Mouse (Mus musculus): Measurements from ENCODE around the gene Nfil3. TPM values are rescaled to one million over a fixed set of nuclear protein-coding genes. Genes with fewer than 3 reads are reported as not detected.

Gene Nfil3
- total RNA-seq (2021) = 10 to 100 TPM; 21.4 to 53.7 TPM
- long read RNA-seq, experiment 1, transcript Nfil3-201 (2 exons, 2,026 nt) = major isoform, 29 of 76 reads
- long read RNA-seq, experiment 1, partial matches to known transcripts = 1 of 76 reads
- long read RNA-seq, experiment 1, other reads (novel, unspliced or antisense) = 46 of 76 reads
- long read RNA-seq, experiment 2, transcript Nfil3-201 (2 exons, 2,026 nt) = major isoform, 7 of 11 reads
- long read RNA-seq, experiment 2, partial matches to known transcripts = 0 of 11 reads
- long read RNA-seq, experiment 2, other reads (novel, unspliced or antisense) = 4 of 11 reads

GRCm38 (mm10) chr13:52980951-52981421 is at the start of gene Nfil3:
Nfil3 (minus strand) TSS chr13:52981073.
- peak; percentile 83 for DNase-seq

GRCm38 (mm10) chr13:53024285-53024684 is 43.4 kb upstream of the Nfil3 start:
- DNase-seq = no peak

GRCm38 (mm10) chr13:53020282-53020681 is 39.4 kb upstream of the Nfil3 start:
- no peak for DNase-seq

- DNase-seq = no peak
These were observed 38.7 kb upstream of the Nfil3 start for GRCm38 (mm10) chr13:53019532-53019931.

GRCm38 (mm10) chr13:53018976-53019375 is 38.1 kb upstream of the Nfil3 start:
- DNase-seq = no peak

GRCm38 (mm10) chr13:53017983-53018382 is 37.1 kb upstream of the Nfil3 start:
- no peak for DNase-seq

- no peak for DNase-seq
These were observed 36.2 kb upstream of the Nfil3 start for GRCm38 (mm10) chr13:53017117-53017516.

GRCm38 (mm10) chr13:53011426-53011825 is 30.6 kb upstream of the Nfil3 start:
- no peak for DNase-seq

- peak; percentile 62 for DNase-seq
These were observed 27.8 kb upstream of the Nfil3 start for GRCm38 (mm10) chr13:53008489-53009184.

GRCm38 (mm10) chr13:53007781-53008180 is 26.9 kb upstream of the Nfil3 start:
- peak; percentile 43 for DNase-seq

- peak; percentile 18 for DNase-seq
These were observed 22.4 kb upstream of the Nfil3 start for GRCm38 (mm10) chr13:53003286-53003685.

- DNase-seq = peak; percentile 10
These were observed 20.6 kb upstream of the Nfil3 start for GRCm38 (mm10) chr13:53001511-53001935.

- DNase-seq = no peak
These were observed 19.6 kb upstream of the Nfil3 start for GRCm38 (mm10) chr13:53000481-53000880.

- no peak for DNase-seq
These were observed 17.7 kb upstream of the Nfil3 start for GRCm38 (mm10) chr13:52998541-52998940.

GRCm38 (mm10) chr13:52997806-52998205 is 16.9 kb upstream of the Nfil3 start:
- no peak for DNase-seq

GRCm38 (mm10) chr13:52996201-52996600 is 15.3 kb upstream of the Nfil3 start:
- DNase-seq = no peak

- DNase-seq = no peak
These were observed 13.5 kb upstream of the Nfil3 start for GRCm38 (mm10) chr13:52994197-52994881.

- no peak for DNase-seq
These were observed 9.3 kb upstream of the Nfil3 start for GRCm38 (mm10) chr13:52990139-52990538.

- DNase-seq = no peak
These were observed 8.1 kb upstream of the Nfil3 start for GRCm38 (mm10) chr13:52989005-52989404.

- no peak for DNase-seq
These were observed 7.0 kb upstream of the Nfil3 start for GRCm38 (mm10) chr13:52987880-52988279.

- DNase-seq = no peak
These were observed 5.4 kb upstream of the Nfil3 start for GRCm38 (mm10) chr13:52986215-52986780.

GRCm38 (mm10) chr13:52985508-52986214 is 4.8 kb upstream of the Nfil3 start:
- no peak for DNase-seq
